Mouse (Mus musculus) kidney, embryonic 16.5 days (tissue): ENCODE measurements around the gene Stk38. TPM values are rescaled to one million over a fixed set of nuclear protein-coding genes. Genes with fewer than 3 reads are reported as not detected.

Experiments
- ATAC-seq: fragments of 200-750 bp; cut with Nextera tagmentation; 2 replicates; pipeline ENCODE4 v1.8.0; 2017; ENCODE audit warnings: moderate TSS enrichment; ENCODE audit not compliant: low FRiP score, low TSS enrichment
- H3K27ac ChIP-seq: fragments of 300-500 bp; sonication (generic); 2 replicates; pipeline ENCODE4 v1.5.1; 2014; ENCODE audit warnings: low read length
- H3K27me3 ChIP-seq: fragments of 300-500 bp; sonication (generic); 2 replicates; pipeline ENCODE4 v1.6.1; 2014; ENCODE audit warnings: low read length, control low read depth, mixed read lengths; ENCODE audit not compliant: insufficient read depth
- H3K36me3 ChIP-seq: fragments of 300-500 bp; sonication (generic); 2 replicates; pipeline ENCODE4 v1.6.1; 2014; ENCODE audit warnings: low read length, control low read depth, mixed read lengths; ENCODE audit not compliant: insufficient read depth
- H3K4me1 ChIP-seq: fragments of 300-500 bp; sonication (generic); 2 replicates; pipeline ENCODE4 v1.6.1; 2014; ENCODE audit warnings: low read length, control low read depth, mixed read lengths; ENCODE audit not compliant: insufficient read depth
- H3K4me2 ChIP-seq: fragments of 300-500 bp; sonication (generic); replicated peaks from 2 replicates; pipeline ENCODE4 v1.6.1; 2014; ENCODE audit warnings: low read depth, low read length
- H3K4me3 ChIP-seq: fragments of 300-500 bp; sonication (generic); 2 replicates; pipeline ENCODE4 v1.5.1; 2014; ENCODE audit warnings: mild to moderate bottlenecking, low read length
- H3K9ac ChIP-seq: fragments of 300-500 bp; sonication (generic); replicated peaks from 2 replicates; pipeline ENCODE4 v1.6.1; 2014; ENCODE audit warnings: low read length
- H3K9me3 ChIP-seq: fragments of 300-500 bp; sonication (generic); 2 replicates; pipeline ENCODE4 v1.6.1; 2016; ENCODE audit warnings: low read length, control low read depth
- WGBS: fragments of 180-500 bp; shearing (Covaris S2); extraction: QIAGEN DNeasy Blood & Tissue Kit; methylation state at CpG from one replicate; pipeline ENCODE4 v1.1.7; 2014; 5-methylcytosine and 5-hydroxymethylcytosine counted together
- polyA plus RNA-seq: library from polyadenylated mRNA; unstranded; fragments of >200 nt; fragmentation: Nextera tagmentation; extraction: Ambion mirVana; gene quantifications from 2 replicates; pipeline ENCODE4 v1.2.1, GENCODE M21; 2015

The Stk38 gene
- polyA plus RNA-seq, 1 experiment from 2014 or later: 106 TPM

DNA sequence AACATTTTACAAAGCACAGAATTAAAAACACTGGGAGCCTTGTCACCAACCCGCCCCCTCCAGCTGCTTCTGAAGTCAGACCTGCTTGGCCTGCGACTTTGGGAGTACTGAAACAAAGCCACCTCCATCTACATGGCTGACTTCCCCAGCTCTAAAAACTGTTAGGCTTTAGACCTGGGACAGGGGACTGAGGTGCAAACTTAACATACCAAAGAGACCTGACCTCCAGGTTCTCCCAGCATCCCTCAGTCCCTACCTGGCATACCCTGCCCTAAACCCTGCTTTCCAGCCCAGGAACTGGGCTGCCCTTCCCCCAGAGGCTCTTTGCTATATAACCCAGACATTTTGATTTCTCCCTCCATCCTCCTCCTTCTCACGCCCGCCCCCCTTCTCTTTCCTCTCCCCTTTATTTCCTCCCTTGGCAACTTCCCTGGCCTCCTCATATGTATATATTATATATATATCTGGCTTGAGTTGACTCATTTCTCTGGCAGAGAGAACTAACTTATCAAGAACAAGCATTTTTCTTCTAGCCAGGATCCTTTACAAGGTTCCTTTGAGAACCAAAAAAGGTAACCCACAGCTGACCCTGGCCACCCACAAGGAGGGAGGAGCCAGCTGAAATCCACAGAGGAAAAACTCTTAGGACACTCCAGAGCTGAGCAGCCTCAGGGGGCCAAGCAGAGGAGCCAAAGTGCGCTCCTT, 19.0 kb upstream of the Stk38 start:
- H3K27me3 ChIP-seq: no peaks in the 10 kb centered on the region
- no peaks in the 10 kb centered on the region for H3K36me3 ChIP-seq
- H3K4me3 ChIP-seq: no peak overlapping the region
- no peak for ATAC-seq
- 42% methylated on average over 5 of the region's 5 CpGs for WGBS
- no peak overlapping the region for H3K4me2 ChIP-seq
- H3K9me3 ChIP-seq: no peaks in the 10 kb centered on the region
- no peak overlapping the region for H3K9ac ChIP-seq
- peaks cover 36% of the 10 kb centered on the region for H3K4me1 ChIP-seq
- peak overlapping the region; percentile 80 for H3K27ac ChIP-seq

DNA sequence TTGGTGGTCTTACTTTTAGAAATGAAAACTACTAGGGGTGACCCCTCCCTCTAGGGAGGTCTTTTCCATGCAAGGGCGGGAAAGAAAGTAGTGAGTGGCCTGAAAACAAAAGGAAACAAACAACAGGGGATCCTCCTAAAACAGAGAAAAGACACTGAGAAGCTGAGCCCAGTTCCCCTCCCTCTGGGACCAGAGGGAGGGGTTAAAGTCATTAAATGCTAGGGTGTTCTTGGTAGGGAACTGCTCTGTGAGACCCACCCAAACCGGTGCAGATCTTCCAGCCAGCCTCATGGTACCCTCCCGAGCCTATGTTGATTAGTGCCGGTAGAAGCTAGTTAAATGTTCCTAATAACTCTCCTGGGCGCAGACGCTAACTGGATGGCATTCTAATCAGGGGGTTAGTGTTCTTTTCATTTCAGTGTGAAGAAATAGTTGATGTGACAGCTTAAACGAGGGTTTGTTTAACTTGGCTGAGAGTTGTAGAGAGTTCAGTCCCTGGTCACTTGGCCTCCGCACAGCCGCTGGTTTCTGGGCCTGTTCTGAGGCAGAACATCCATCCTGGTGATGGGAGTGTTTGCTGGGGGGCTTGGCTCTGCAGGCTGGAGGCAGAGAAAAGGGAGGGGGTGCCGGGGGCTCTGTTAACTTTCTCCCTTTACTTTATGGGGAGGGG, 17.2 kb upstream of the Stk38 start:
- peak; percentile 60 for ATAC-seq
- Histone ChIP-seq H3K9me3 (no peaks in the 10 kb centered on the region), H3K27ac (peak overlapping the region; percentile 80), H3K4me3 (no peak overlapping the region), H3K4me1 (peaks cover 29% of the 10 kb centered on the region), H3K9ac (no peak overlapping the region), H3K27me3 (no peaks in the 10 kb centered on the region), H3K36me3 (no peaks in the 10 kb centered on the region), H3K4me2 (no peak overlapping the region; the same call in 1 of the 2 replicates)
- WGBS: 33% methylated on average over 10 of the region's 10 CpGs

DNA sequence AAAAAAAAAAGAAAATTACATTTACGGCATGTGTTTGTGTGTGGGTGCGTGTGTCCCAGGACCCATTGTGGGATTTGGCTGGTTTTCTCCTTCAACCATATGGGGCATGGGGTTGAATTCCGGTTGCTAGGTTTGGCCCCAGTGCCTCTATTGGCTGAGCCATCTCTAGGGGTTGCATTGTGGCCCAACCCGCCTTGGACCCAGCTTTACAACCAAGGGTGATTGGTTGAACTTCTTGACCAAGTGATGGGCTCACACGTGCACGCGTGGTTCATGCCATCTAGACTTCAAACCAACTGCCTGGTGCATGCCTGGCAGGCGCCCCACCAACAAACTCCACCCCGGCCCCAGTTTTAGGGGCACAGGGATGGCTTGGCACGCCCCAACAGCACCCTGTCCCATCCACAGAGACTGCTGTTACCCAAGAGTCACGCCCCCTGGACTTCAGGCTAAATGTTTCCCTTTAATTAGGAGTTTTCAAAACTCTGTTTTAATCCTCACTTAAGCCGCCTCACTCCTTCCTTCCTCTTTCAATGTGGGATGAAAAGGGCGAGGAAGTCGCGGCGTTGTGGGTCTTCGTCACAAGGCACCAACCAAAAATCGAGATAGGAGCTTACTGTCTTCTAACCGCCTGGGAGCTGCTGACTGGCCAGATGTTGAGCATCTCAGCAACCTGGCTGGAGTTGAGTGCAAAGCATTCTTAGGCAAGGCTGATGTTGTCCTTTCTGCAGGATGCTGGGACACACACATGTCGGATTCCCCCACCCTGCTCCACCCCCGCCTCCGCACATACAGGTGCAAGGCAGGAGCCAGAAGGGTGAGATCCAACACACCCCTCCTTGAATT, 16.5 kb upstream of the Stk38 start:
- H3K4me1 ChIP-seq: peaks cover 29% of the 10 kb centered on the region
- ATAC-seq: no peak
- H3K9ac ChIP-seq: no peak overlapping the region
- H3K27ac ChIP-seq: peak overlapping the region; percentile 58
- H3K9me3 ChIP-seq: no peaks in the 10 kb centered on the region
- H3K4me3 ChIP-seq: no peak overlapping the region
- no peak overlapping the region for H3K4me2 ChIP-seq
- 59% methylated on average over 22 of the region's 22 CpGs for WGBS
- no peaks in the 10 kb centered on the region for H3K36me3 ChIP-seq
- no peaks in the 10 kb centered on the region for H3K27me3 ChIP-seq

DNA sequence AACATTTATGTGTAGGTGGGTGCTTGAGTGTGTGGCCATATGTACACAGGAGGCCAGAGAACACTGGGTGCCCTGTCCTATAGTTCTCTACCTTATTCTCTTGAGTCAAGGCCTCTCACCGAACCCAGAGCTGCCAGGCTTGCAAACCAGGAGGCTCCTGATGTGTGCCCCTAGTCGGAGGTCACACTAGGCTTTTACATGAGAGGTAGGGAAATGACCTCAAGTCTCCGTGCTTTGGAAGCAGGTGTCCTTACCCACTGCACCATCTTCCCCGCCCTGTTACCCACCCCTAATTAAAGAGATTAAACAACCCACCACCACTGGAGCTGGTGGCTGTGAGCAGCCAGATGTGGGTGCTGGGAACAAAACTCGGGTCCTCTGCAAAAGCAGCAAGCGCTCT, 15.6 kb upstream of the Stk38 start:
- Histone ChIP-seq H3K27ac (no peak overlapping the region), H3K4me1 (peaks cover 29% of the 10 kb centered on the region), H3K27me3 (no peaks in the 10 kb centered on the region), H3K9me3 (no peaks in the 10 kb centered on the region), H3K9ac (no peak overlapping the region), H3K4me2 (no peak overlapping the region), H3K4me3 (no peak overlapping the region), H3K36me3 (no peaks in the 10 kb centered on the region)
- no peak for ATAC-seq
- WGBS: 92% methylated on average over 6 of the region's 6 CpGs

GRCm38 (mm10) chr17:29022230-29022819, 14.5 kb upstream of the Stk38 start:
- 0 out of 2 replicates have a peak, but pooled peaks have one; percentile 46 for ATAC-seq
- H3K36me3 ChIP-seq: no peaks in the 10 kb centered on the region
- H3K4me2 ChIP-seq: peak overlapping the region; percentile 34
- H3K27ac ChIP-seq: no peak overlapping the region
- no peak overlapping the region for H3K9ac ChIP-seq
- no peak overlapping the region for H3K4me3 ChIP-seq
- H3K9me3 ChIP-seq: no peaks in the 10 kb centered on the region
- H3K4me1 ChIP-seq: peaks cover 29% of the 10 kb centered on the region
- 34% methylated on average over 15 of the region's 15 CpGs for WGBS
- no peaks in the 10 kb centered on the region for H3K27me3 ChIP-seq

DNA sequence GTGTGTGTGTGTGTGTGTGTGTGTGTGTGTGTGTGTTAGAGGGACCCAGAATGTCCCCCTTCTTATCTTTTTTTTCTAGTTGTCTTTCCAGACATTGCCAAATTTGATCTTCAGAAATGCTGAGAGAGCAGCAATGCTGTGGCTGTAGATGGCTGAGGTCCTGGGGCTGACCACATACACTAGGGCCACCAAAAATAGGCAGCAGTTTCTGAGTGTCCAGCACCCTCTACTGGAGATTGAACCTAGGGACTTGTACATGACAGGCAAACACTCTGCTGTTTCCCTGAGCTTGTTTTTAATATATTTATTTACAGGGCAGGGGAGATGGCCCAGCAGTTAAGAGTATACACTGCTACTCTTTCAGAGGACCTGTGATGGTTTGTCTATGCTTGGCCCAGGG, 12.6 kb upstream of the Stk38 start:
- H3K4me2 ChIP-seq: no peak overlapping the region
- no peak overlapping the region for H3K27ac ChIP-seq
- H3K9me3 ChIP-seq: no peaks in the 10 kb centered on the region
- H3K4me3 ChIP-seq: no peak overlapping the region
- H3K4me1 ChIP-seq: peaks cover 12% of the 10 kb centered on the region
- no peaks in the 10 kb centered on the region for H3K27me3 ChIP-seq
- no peaks in the 10 kb centered on the region for H3K36me3 ChIP-seq
- no peak for ATAC-seq
- no peak overlapping the region for H3K9ac ChIP-seq

DNA sequence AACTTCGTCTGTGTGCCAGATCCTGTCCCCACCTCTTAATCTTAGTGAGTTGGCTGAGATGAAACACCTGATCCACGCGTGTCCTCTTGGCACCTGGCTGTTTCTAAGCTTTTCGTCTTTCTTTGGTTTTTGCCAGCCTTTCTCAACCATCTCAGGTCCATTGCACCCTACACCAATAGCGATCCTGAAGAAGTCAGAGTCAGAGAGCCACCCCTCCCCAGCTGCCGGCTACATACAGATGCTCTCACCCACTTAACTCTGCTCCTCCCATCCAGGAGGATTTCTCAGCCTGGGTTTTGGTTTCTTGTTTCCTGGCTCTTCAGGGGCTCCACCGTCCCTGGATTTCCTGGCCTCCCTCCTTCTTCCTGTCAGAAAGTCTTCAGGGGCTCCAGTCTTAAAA, 11.6 kb upstream of the Stk38 start:
- 66% methylated on average over 7 of the region's 7 CpGs for WGBS
- no peak overlapping the region for H3K9ac ChIP-seq
- ATAC-seq: no peak
- no peak overlapping the region for H3K27ac ChIP-seq
- H3K27me3 ChIP-seq: no peaks in the 10 kb centered on the region
- peaks cover 4% of the 10 kb centered on the region; the same call in 1 of the 2 replicates for H3K4me1 ChIP-seq
- H3K4me2 ChIP-seq: no peak overlapping the region
- no peaks in the 10 kb centered on the region for H3K36me3 ChIP-seq
- H3K9me3 ChIP-seq: no peaks in the 10 kb centered on the region
- H3K4me3 ChIP-seq: no peak overlapping the region

- H3K4me2 ChIP-seq: no peak overlapping the region
- no peak overlapping the region for H3K9ac ChIP-seq
- WGBS: 51% methylated on average over 11 of the region's 11 CpGs
- ATAC-seq: no peak
- H3K9me3 ChIP-seq: no peaks in the 10 kb centered on the region
- no peaks in the 10 kb centered on the region for H3K27me3 ChIP-seq
- H3K27ac ChIP-seq: no peak overlapping the region
- no peaks in the 10 kb centered on the region for H3K36me3 ChIP-seq
- no peak overlapping the region for H3K4me3 ChIP-seq
- no peaks in the 10 kb centered on the region for H3K4me1 ChIP-seq
Observed at GRCm38 (mm10) chr17:29018292-29018984, 10.6 kb upstream of the Stk38 start.

- no peak overlapping the region for H3K9ac ChIP-seq
- 87% methylated on average over 4 of the region's 4 CpGs for WGBS
- no peak overlapping the region for H3K27ac ChIP-seq
- H3K9me3 ChIP-seq: no peaks in the 10 kb centered on the region
- no peaks in the 10 kb centered on the region for H3K36me3 ChIP-seq
- H3K4me3 ChIP-seq: no peak overlapping the region
- ATAC-seq: no peak
- H3K27me3 ChIP-seq: no peaks in the 10 kb centered on the region
- no peak overlapping the region for H3K4me2 ChIP-seq
- no peaks in the 10 kb centered on the region for H3K4me1 ChIP-seq
Observed at GRCm38 (mm10) chr17:29016705-29017104, 8.9 kb upstream of the Stk38 start.
